Mouse (Mus musculus): ENCODE results near the gene Adgrg1.

DNA sequence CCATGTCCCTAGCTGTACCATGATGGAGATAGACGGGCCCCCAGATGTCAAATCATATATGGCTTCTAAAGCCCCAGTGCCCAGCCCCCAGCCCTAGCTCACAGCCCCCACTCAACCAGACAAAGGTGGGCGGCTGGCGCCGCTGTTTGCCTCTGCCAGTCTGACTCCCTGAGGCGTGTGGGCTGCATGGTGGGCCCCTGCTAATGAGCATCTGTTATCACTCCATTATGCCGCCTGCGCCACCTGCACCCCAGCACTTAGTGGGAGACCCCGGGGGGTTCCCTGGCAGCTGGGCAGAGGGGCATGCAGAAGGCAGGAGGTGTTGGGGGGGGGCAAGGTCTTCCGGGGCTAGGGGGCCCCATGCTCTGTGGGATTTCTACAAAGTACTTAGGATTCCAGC, 3.6 kb downstream of the Adgrg1 start:
- TF ChIP-seq CTCF (IDR thresholded peaks at IDR 0.05; ENCODE audit: borderline replicate concordance, extremely low read depth, insufficient read depth, insufficient read length) (no peak), POLR2A (IDR thresholded peaks at IDR 0.05; ENCODE audit: borderline replicate concordance, extremely low read depth, insufficient read depth, insufficient read length, poor library complexity, severe bottlenecking) (no peak)

Data from brain, embryonic 14.5 days (tissue).